Mouse (Mus musculus) embryonic facial prominence, embryonic 10.5 days (tissue): Measurements from ENCODE around the gene Urb1. TPM values are rescaled to one million over a fixed set of nuclear protein-coding genes. Genes with fewer than 3 reads are reported as not detected.

ENCODE experiments used
- DNase-seq: peaks from one replicate; pipeline ENCODE4 v3.0.0-alpha.2; 2017; ENCODE audit warnings: low spot score
- H3K27ac ChIP-seq: fragments of 300-500 bp; sonication (generic); replicated peaks from 2 replicates; pipeline ENCODE4 v1.5.1; 2016; ENCODE audit warnings: mild to moderate bottlenecking
- H3K27me3 ChIP-seq: fragments of 300-500 bp; sonication (generic); replicated peaks from 2 replicates; pipeline ENCODE4 v1.6.1; 2016; ENCODE audit warnings: low read depth, mild to moderate bottlenecking; ENCODE audit not compliant: poor library complexity, severe bottlenecking
- H3K36me3 ChIP-seq: fragments of 300-500 bp; sonication (generic); replicated peaks from 2 replicates; pipeline ENCODE4 v1.6.1; 2016; ENCODE audit warnings: mild to moderate bottlenecking, moderate library complexity
- H3K4me1 ChIP-seq: fragments of 300-500 bp; sonication (generic); 2 replicates; pipeline ENCODE4 v1.6.1; 2016
- H3K4me3 ChIP-seq: fragments of 300-500 bp; sonication (generic); 2 replicates; pipeline ENCODE4 v1.5.1; 2016; ENCODE audit warnings: mild to moderate bottlenecking, moderate library complexity
- H3K9me3 ChIP-seq: fragments of 300-500 bp; sonication (generic); 2 replicates; pipeline ENCODE4 v1.6.1; 2016; ENCODE audit warnings: mild to moderate bottlenecking
- WGBS: fragments of 180-500 bp; shearing (Covaris S2); methylation state at CpG from one replicate; pipeline ENCODE4 v1.1.7; 2016; 5-methylcytosine and 5-hydroxymethylcytosine counted together
- polyA plus RNA-seq: library from polyadenylated mRNA; unstranded; fragments of >200 nt; fragmentation: Nextera tagmentation; extraction: Ambion mirVana; gene quantifications from 2 replicates; pipeline ENCODE4 v1.2.1, GENCODE M21; 2016

The Urb1 gene
- polyA plus RNA-seq, 1 experiment from 2014 or later: 10.9 TPM

GRCm38 (mm10) chr16:90788580-90788979 is 21.6 kb downstream of the Urb1 start:
- H3K4me3 ChIP-seq: no peak overlapping the region
- DNase-seq: no peak
- H3K27ac ChIP-seq: no peak overlapping the region
- peaks cover 13% of the 10 kb centered on the region; the same call in 1 of the 2 replicates for H3K4me1 ChIP-seq
- no peaks in the 10 kb centered on the region for H3K27me3 ChIP-seq
- 91% methylated on average over 6 of the region's 6 CpGs for WGBS
- peaks cover 100% of the 10 kb centered on the region for H3K36me3 ChIP-seq
- H3K9me3 ChIP-seq: no peaks in the 10 kb centered on the region

DNA sequence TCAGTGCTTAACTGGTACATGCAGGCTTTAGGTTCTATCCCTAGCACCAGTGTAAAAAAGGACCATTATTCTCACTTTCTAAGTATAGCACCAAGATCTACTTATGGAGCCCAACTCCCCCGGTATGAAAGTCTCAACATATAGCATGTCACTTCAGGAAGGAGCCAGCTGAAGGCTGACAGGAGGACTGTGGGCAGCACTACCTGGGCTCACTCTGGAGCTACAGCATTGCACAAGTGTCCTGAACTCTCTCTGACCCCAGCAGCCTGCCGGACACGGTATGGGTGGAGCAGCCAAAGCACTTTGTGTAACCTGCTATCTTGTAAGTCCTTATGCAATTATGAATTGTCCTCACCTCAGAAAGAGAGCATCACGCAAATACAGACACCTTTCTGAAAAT is 25.0 kb downstream of the Urb1 start:
- Histone ChIP-seq H3K4me3 (no peak overlapping the region), H3K4me1 (no peaks in the 10 kb centered on the region), H3K27me3 (no peaks in the 10 kb centered on the region), H3K36me3 (peaks cover 98% of the 10 kb centered on the region), H3K9me3 (no peaks in the 10 kb centered on the region), H3K27ac (no peak overlapping the region)
- DNase-seq: no peak
- 94% methylated on average over 4 of the region's 4 CpGs for WGBS

GRCm38 (mm10) chr16:90783302-90783701 is 26.9 kb downstream of the Urb1 start:
- Histone ChIP-seq H3K4me1 (no peaks in the 10 kb centered on the region), H3K27me3 (no peaks in the 10 kb centered on the region), H3K9me3 (no peaks in the 10 kb centered on the region), H3K4me3 (no peak overlapping the region), H3K36me3 (peaks cover 98% of the 10 kb centered on the region), H3K27ac (no peak overlapping the region)
- 92% methylated on average over 11 of the region's 11 CpGs for WGBS
- DNase-seq: no peak

DNA sequence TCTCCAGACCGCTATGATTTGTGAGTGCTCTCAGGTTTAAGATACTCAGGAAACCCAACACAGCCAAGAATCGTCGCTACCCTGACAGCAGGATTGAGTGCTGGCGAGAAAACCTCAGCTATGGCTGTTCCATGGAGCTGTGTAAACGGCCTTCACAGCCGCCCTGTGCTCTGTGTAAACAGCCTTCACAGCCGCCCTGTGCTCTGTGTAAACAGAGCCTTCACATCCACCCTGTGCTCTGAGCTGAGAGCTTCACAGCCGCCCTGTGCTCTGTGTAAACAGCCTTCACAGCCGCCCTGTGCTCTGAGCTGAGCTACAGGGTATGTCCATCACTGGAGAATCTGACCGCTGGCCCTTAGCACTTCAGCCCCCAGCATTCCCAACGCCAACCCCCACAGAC is 30.4 kb downstream of the Urb1 start:
- Histone ChIP-seq H3K27ac (no peak overlapping the region), H3K4me3 (no peak overlapping the region), H3K36me3 (peaks cover 97% of the 10 kb centered on the region), H3K9me3 (no peaks in the 10 kb centered on the region), H3K4me1 (0 out of 2 replicates have a peak, but pooled peaks cover 3% of the 10 kb centered on the region), H3K27me3 (no peaks in the 10 kb centered on the region)
- DNase-seq: peak; percentile 14
- 76% methylated on average over 11 of the region's 11 CpGs for WGBS

GRCm38 (mm10) chr16:90775946-90776520 is 34.2 kb downstream of the Urb1 start:
- Histone ChIP-seq H3K36me3 (peaks cover 99% of the 10 kb centered on the region), H3K27ac (no peak overlapping the region), H3K9me3 (no peaks in the 10 kb centered on the region), H3K4me3 (no peak overlapping the region), H3K27me3 (no peaks in the 10 kb centered on the region), H3K4me1 (0 out of 2 replicates have a peak, but pooled peaks cover 3% of the 10 kb centered on the region)
- DNase-seq: no peak
- WGBS: 88% methylated on average over 10 of the region's 10 CpGs

- WGBS: 91% methylated on average over 6 of the region's 6 CpGs
These were observed 35.6 kb downstream of the Urb1 start for GRCm38 (mm10) chr16:90774646-90775045.

GRCm38 (mm10) chr16:90774216-90774615 is 36.0 kb downstream of the Urb1 start:
- Histone ChIP-seq H3K4me1 (0 out of 2 replicates have a peak, but pooled peaks cover 3% of the 10 kb centered on the region), H3K27me3 (no peaks in the 10 kb centered on the region), H3K36me3 (peaks cover 99% of the 10 kb centered on the region), H3K4me3 (no peak overlapping the region), H3K9me3 (no peaks in the 10 kb centered on the region), H3K27ac (no peak overlapping the region)
- no peak for DNase-seq
- 94% methylated on average over 12 of the region's 12 CpGs for WGBS

More at GRCm38 (mm10) chr16:90774646-90775045, 35.6 kb downstream of the Urb1 start:
- H3K36me3 ChIP-seq: peaks cover 99% of the 10 kb centered on the region
- H3K27me3 ChIP-seq: no peaks in the 10 kb centered on the region
- 0 out of 2 replicates have a peak, but pooled peaks cover 3% of the 10 kb centered on the region for H3K4me1 ChIP-seq
- no peaks in the 10 kb centered on the region for H3K9me3 ChIP-seq
- H3K27ac ChIP-seq: no peak overlapping the region
- no peak for DNase-seq
- H3K4me3 ChIP-seq: no peak overlapping the region

GRCm38 (mm10) chr16:90766919-90767454 is 43.2 kb downstream of the Urb1 start:
- no peaks in the 10 kb centered on the region for H3K9me3 ChIP-seq
- H3K36me3 ChIP-seq: peaks cover 96% of the 10 kb centered on the region
- H3K4me1 ChIP-seq: no peaks in the 10 kb centered on the region
- H3K27me3 ChIP-seq: no peaks in the 10 kb centered on the region
- WGBS: 94% methylated on average over 15 of the region's 15 CpGs
- DNase-seq: no peak
- no peak overlapping the region for H3K4me3 ChIP-seq
- no peak overlapping the region for H3K27ac ChIP-seq

GRCm38 (mm10) chr16:90765195-90765877 is 44.9 kb downstream of the Urb1 start:
- WGBS: 90% methylated on average over 9 of the region's 9 CpGs
- Histone ChIP-seq H3K4me3 (no peak overlapping the region), H3K4me1 (peaks cover 2% of the 10 kb centered on the region; the same call in 1 of the 2 replicates), H3K9me3 (no peaks in the 10 kb centered on the region), H3K27ac (no peak overlapping the region), H3K27me3 (no peaks in the 10 kb centered on the region), H3K36me3 (peaks cover 96% of the 10 kb centered on the region)
- no peak for DNase-seq

GRCm38 (mm10) chr16:90760515-90760914 is 49.7 kb downstream of the Urb1 start:
- H3K9me3 ChIP-seq: no peaks in the 10 kb centered on the region
- no peaks in the 10 kb centered on the region for H3K27me3 ChIP-seq
- H3K4me1 ChIP-seq: peaks cover 3% of the 10 kb centered on the region; the same call in 1 of the 2 replicates
- H3K27ac ChIP-seq: no peak overlapping the region; the same call in 1 of the 2 replicates
- 89% methylated on average over 4 of the region's 4 CpGs for WGBS
- H3K4me3 ChIP-seq: no peak overlapping the region
- no peak for DNase-seq
- peaks cover 91% of the 10 kb centered on the region for H3K36me3 ChIP-seq

GRCm38 (mm10) chr16:90759335-90759734 is 50.9 kb downstream of the Urb1 start:
- peaks cover 3% of the 10 kb centered on the region; the same call in 1 of the 2 replicates for H3K4me1 ChIP-seq
- no peaks in the 10 kb centered on the region for H3K9me3 ChIP-seq
- peaks cover 93% of the 10 kb centered on the region for H3K36me3 ChIP-seq
- H3K27me3 ChIP-seq: no peaks in the 10 kb centered on the region
- DNase-seq: no peak
- no peak overlapping the region for H3K27ac ChIP-seq
- H3K4me3 ChIP-seq: no peak overlapping the region
- 75% methylated on average over 3 of the region's 3 CpGs for WGBS

DNA sequence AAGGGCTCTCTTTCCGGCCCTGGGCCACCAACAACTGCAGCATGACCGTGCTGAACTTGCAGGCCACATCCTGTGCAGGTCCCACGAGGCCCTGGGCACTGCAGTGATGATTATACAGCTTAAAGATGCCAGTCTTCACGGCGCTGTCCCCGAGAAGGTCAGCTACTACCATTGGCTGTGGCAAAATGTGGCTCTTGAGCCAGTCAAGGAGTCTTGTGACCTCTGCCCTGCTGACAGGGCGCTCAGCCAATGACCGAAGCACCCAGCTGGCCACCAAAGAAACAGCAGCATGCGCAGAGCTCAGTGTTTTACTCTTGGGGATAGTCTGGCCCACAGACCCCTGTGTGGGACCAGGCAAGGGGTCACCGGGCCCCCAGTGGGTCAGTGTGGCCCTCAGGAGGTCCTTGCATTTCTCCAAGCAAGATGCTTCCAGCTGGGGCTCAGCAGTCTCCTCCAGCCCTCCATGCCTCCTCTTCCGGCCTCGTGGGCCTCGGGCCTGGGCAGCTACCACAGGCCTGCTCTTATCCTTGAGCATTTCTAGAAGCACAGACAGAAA is 56.7 kb downstream of the Urb1 start:
- H3K27ac ChIP-seq: no peak overlapping the region
- H3K27me3 ChIP-seq: no peaks in the 10 kb centered on the region
- H3K4me1 ChIP-seq: peaks cover 6% of the 10 kb centered on the region; the same call in 1 of the 2 replicates
- WGBS: 91% methylated on average over 13 of the region's 13 CpGs
- peaks cover 90% of the 10 kb centered on the region for H3K36me3 ChIP-seq
- no peak overlapping the region for H3K4me3 ChIP-seq
- no peaks in the 10 kb centered on the region for H3K9me3 ChIP-seq
- no peak for DNase-seq
